Mouse (Mus musculus) embryonic facial prominence, embryonic 14.5 days (tissue): ENCODE results near the gene Zfp512b. TPM values are rescaled to one million over a fixed set of nuclear protein-coding genes. Genes with fewer than 3 reads are reported as not detected.

ENCODE experiments used
- ATAC-seq: fragments of 200-750 bp; cut with Nextera tagmentation; 2 replicates; pipeline ENCODE4 v1.8.0; 2017; ENCODE audit warnings: low read depth, moderate number of reproducible peaks, moderate TSS enrichment
- DNase-seq: peaks from one replicate; pipeline ENCODE4 v3.0.0-alpha.2; 2015; ENCODE audit warnings: low spot score
- H3K27ac ChIP-seq: fragments of 300-500 bp; sonication (generic); replicated peaks from 2 replicates; pipeline ENCODE4 v1.5.1; 2014; ENCODE audit warnings: low read depth, mild to moderate bottlenecking, low read length, moderate library complexity
- H3K27me3 ChIP-seq: fragments of 300-500 bp; sonication (generic); replicated peaks from 2 replicates; pipeline ENCODE4 v1.6.1; 2014; ENCODE audit warnings: low read length; ENCODE audit not compliant: control insufficient read depth, insufficient read depth
- H3K36me3 ChIP-seq: fragments of 300-500 bp; sonication (generic); 2 replicates; pipeline ENCODE4 v1.6.1; 2014; ENCODE audit warnings: low read length, mixed read lengths; ENCODE audit not compliant: control insufficient read depth, insufficient read depth
- H3K4me1 ChIP-seq: fragments of 300-500 bp; sonication (generic); 2 replicates; pipeline ENCODE4 v1.6.1; 2014; ENCODE audit warnings: antibody characterized with exemption, low read length; ENCODE audit not compliant: control insufficient read depth, insufficient read depth
- H3K4me2 ChIP-seq: fragments of 300-500 bp; sonication (generic); 2 replicates; pipeline ENCODE4 v1.6.1; 2014; ENCODE audit warnings: low read depth, mild to moderate bottlenecking, low read length, moderate library complexity, mixed read lengths
- H3K4me3 ChIP-seq: fragments of 300-500 bp; sonication (generic); 2 replicates; pipeline ENCODE4 v1.5.1; 2014; ENCODE audit warnings: low read depth, mild to moderate bottlenecking, low read length
- H3K9ac ChIP-seq: fragments of 300-500 bp; sonication (generic); 2 replicates; pipeline ENCODE4 v1.6.1; 2014; ENCODE audit warnings: low read depth, mild to moderate bottlenecking, low read length, moderate library complexity, mixed read lengths
- H3K9me3 ChIP-seq: fragments of 300-500 bp; sonication (generic); 2 replicates; pipeline ENCODE4 v1.6.1; 2016; ENCODE audit warnings: low read length; ENCODE audit not compliant: control insufficient read depth
- WGBS: fragments of 180-500 bp; shearing (Covaris S2); extraction: QIAGEN DNeasy Blood & Tissue Kit; methylation state at CpG from one replicate; pipeline ENCODE4 v1.1.7; 2014; 5-methylcytosine and 5-hydroxymethylcytosine counted together
- polyA plus RNA-seq: library from polyadenylated mRNA; unstranded; fragments of >200 nt; fragmentation: Nextera tagmentation; extraction: Ambion mirVana; gene quantifications from 2 replicates; pipeline ENCODE4 v1.2.1, GENCODE M21; 2014

Zfp512b gene
- polyA plus RNA-seq, 1 experiment from 2014 or later, result 42.0 TPM

GRCm38 (mm10) chr2:181593042-181593421 lies 429 bp upstream of the Zfp512b start:
- peaks cover 27% of the 10 kb centered on the region for H3K36me3 ChIP-seq
- peak overlapping the region; percentile 86 for H3K4me2 ChIP-seq
- peak overlapping the region; percentile 80 for H3K27ac ChIP-seq
- no peaks in the 10 kb centered on the region for H3K9me3 ChIP-seq
- DNase-seq (peak; percentile 37), ATAC-seq (peak; percentile 10)
- H3K4me3 ChIP-seq, result peak overlapping the region; percentile 95
- WGBS, result 3% methylated on average over 6 of the region's 6 CpGs
- peak overlapping the region; percentile 92 for H3K9ac ChIP-seq
- H3K4me1 ChIP-seq, result peaks cover 8% of the 10 kb centered on the region
- 0 out of 2 replicates have a peak, but pooled peaks cover 8% of the 10 kb centered on the region for H3K27me3 ChIP-seq

DNA sequence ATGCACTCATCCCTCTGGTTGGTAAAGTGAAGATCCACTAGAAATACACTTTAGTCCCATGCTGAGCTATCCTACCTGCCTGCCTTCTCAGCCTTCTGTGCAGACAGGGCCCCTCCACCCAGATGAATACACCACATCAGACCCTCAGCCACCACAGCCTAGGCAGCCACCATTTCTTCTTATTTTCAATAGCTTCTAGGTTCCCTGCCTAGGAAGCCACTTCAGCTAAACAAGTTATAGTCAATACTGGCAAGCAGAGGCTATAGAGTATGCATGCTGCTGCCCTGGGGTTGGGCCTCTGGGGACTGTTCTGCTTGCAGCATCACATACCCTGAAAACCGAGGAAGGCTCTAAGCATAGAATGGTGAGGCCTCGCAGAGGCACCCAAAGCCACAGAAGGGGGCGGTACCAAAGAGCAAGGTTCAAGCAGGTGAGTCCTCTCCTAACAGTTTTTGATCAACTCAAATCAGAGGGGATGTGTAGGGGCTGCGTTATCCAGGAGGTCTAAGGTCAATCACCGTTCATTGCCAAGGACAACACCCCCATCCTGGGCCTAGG lies 996 bp downstream of the Zfp512b start, which contains the start of gene Prpf6:
Gene Prpf6, plus strand, starts transcription at position 341 of the 558 bp plus-strand sequence.
- ATAC-seq, result no peak
- no peaks in the 10 kb centered on the region for H3K27me3 ChIP-seq
- peak within 1 kb of the TSS; percentile 86 for H3K4me2 ChIP-seq
- H3K27ac ChIP-seq, result peak within 1 kb of the TSS; percentile 80
- peak within 1 kb of the TSS; percentile 95 for H3K4me3 ChIP-seq
- peaks cover 41% of the 10 kb centered on the region for H3K36me3 ChIP-seq
- peak; percentile 39 for DNase-seq
- no peaks in the 10 kb centered on the region for H3K9me3 ChIP-seq
- H3K4me1 ChIP-seq, result peaks cover 8% of the 10 kb centered on the region
- H3K9ac ChIP-seq, result peak within 1 kb of the TSS; percentile 92
- 11% methylated on average over 5 of the region's 5 CpGs for WGBS

- DNase-seq (no peak), ATAC-seq (no peak)
- peaks cover 8% of the 10 kb centered on the region for H3K4me1 ChIP-seq
- no peaks in the 10 kb centered on the region for H3K9me3 ChIP-seq
- H3K4me3 ChIP-seq, result no peak overlapping the region
- no peak overlapping the region for H3K27ac ChIP-seq
- H3K36me3 ChIP-seq, result peaks cover 52% of the 10 kb centered on the region
- WGBS, result 94% methylated on average over 5 of the region's 5 CpGs
- no peak overlapping the region for H3K9ac ChIP-seq
- H3K4me2 ChIP-seq, result no peak overlapping the region
- H3K27me3 ChIP-seq, result no peaks in the 10 kb centered on the region
These were observed 2.1 kb downstream of the Zfp512b start for GRCm38 (mm10) chr2:181590471-181590870.

DNA sequence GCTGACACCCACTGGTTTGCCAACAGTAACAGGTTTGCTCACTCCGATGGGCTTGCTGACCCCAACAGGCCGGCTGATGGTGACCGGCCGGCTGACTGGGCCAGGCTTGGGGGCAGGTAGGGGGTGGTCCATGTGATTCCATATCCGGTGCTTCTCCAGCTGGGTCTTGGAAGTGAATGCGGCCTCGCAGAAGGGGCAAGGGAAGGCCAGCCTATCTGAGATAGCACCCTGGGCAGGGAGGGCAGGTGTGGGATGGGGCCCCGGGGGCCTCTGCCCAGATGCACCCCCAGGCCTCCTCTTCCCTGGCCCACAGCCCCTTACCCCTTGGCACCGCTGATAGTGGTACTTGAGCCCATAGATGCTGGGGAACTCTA lies 2.9 kb downstream of the Zfp512b start:
- DNase-seq (no peak), ATAC-seq (no peak)
- Histone ChIP-seq H3K9me3 (no peaks in the 10 kb centered on the region), H3K36me3 (peaks cover 60% of the 10 kb centered on the region), H3K27me3 (no peaks in the 10 kb centered on the region), H3K4me1 (peaks cover 8% of the 10 kb centered on the region), H3K4me3 (no peak overlapping the region), H3K4me2 (no peak overlapping the region), H3K9ac (no peak overlapping the region), H3K27ac (no peak overlapping the region)
- WGBS, result 95% methylated on average over 8 of the region's 9 CpGs

DNA sequence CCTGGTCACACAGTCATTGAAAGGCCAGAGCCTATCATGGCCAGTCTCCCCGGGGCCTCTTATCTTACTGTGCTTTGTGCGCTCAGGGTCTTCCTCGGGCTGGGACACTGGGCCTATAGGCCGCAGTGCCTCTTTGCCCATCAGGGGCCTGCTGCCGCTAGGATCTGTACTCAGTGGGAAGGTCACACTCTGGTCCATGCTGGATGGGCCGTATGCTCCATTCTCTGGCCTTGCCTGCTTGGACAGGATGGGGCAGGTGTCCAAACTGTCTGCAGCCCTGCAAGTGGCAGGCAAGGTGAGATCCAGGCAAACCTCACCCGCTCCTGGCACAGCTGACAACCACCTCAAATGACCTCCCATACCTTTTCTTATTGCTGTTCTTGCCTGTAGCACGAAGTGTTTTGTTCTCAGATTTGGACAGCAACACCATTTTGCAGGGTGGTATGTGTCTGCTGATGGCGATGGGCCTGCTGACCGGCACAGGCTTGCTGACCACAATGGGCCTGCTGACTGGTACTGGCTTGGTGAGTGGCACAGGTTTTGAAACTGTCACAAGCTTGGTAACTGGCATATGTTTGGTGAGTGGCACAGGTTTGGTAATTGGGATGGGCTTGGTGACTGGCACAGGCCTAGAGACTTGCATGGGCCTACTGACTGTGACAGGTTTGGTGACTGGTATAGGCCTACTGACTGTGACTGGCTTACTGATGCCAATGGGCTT lies 3.4 kb downstream of the Zfp512b start:
- Histone ChIP-seq H3K27ac (no peak overlapping the region), H3K4me1 (peaks cover 8% of the 10 kb centered on the region), H3K9ac (no peak overlapping the region), H3K27me3 (no peaks in the 10 kb centered on the region), H3K9me3 (no peaks in the 10 kb centered on the region), H3K36me3 (peaks cover 65% of the 10 kb centered on the region), H3K4me2 (no peak overlapping the region), H3K4me3 (no peak overlapping the region)
- no peak for ATAC-seq
- DNase-seq, result no peak
- WGBS, result 97% methylated on average over 10 of the region's 10 CpGs

GRCm38 (mm10) chr2:181588229-181588780 lies 4.3 kb downstream of the Zfp512b start:
- no peak for DNase-seq
- Histone ChIP-seq H3K9ac (no peak overlapping the region), H3K27ac (no peak overlapping the region), H3K4me2 (no peak overlapping the region), H3K9me3 (no peaks in the 10 kb centered on the region), H3K4me3 (no peak overlapping the region), H3K4me1 (peaks cover 8% of the 10 kb centered on the region), H3K36me3 (peaks cover 73% of the 10 kb centered on the region), H3K27me3 (no peaks in the 10 kb centered on the region)
- WGBS, result 89% methylated on average over 11 of the region's 11 CpGs
- ATAC-seq, result no peak

- H3K4me2 ChIP-seq, result no peak overlapping the region
- H3K9me3 ChIP-seq, result no peaks in the 10 kb centered on the region
- ATAC-seq (no peak), DNase-seq (no peak)
- H3K9ac ChIP-seq, result no peak overlapping the region
- H3K27me3 ChIP-seq, result no peaks in the 10 kb centered on the region
- H3K4me1 ChIP-seq, result peaks cover 5% of the 10 kb centered on the region; the same call in 1 of the 2 replicates
- H3K27ac ChIP-seq, result no peak overlapping the region
- peaks cover 73% of the 10 kb centered on the region for H3K36me3 ChIP-seq
- H3K4me3 ChIP-seq, result no peak overlapping the region
- WGBS, result 86% methylated on average over 6 of the region's 6 CpGs
These were observed 4.8 kb downstream of the Zfp512b start for GRCm38 (mm10) chr2:181587796-181588195.

DNA sequence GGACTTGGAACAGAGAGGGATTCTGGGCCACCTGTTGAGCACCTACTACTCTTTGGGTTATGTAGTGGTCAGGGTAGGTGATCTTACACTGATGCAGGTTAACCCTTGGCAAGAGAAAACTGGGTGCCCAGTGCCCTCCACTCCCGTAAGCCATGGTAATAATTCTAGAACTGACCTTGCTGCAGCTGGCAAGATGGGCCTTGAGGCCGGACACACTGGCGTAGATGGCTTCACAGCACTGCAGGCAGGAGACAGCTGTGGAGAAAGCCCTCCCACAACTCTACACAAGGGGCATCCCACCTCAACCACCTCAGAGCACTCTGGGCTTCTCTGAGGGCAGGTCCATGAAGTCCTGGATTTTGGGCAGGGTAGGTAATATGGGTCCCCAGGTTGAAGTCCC lies 6.5 kb downstream of the Zfp512b start:
- 92% methylated on average over 3 of the region's 3 CpGs for WGBS

More for the DNA sequence above, 6.5 kb downstream of the Zfp512b start:
- no peak for ATAC-seq
- Histone ChIP-seq H3K4me2 (no peak overlapping the region), H3K9me3 (no peaks in the 10 kb centered on the region), H3K4me1 (0 out of 2 replicates have a peak, but pooled peaks cover under 1% of the 10 kb centered on the region), H3K4me3 (no peak overlapping the region), H3K36me3 (peaks cover 73% of the 10 kb centered on the region), H3K9ac (no peak overlapping the region), H3K27me3 (no peaks in the 10 kb centered on the region), H3K27ac (no peak overlapping the region)
- DNase-seq, result no peak
